Mouse (Mus musculus): ENCODE measurements around the gene Rab11b.
A peak's percentile ranks its signal among the peaks of the same experiment; 100 is the strongest.
"Not testable (repeated sequence)": the region's sequence is repeated elsewhere in the genome, so short reads cannot be mapped to it uniquely, and the experiment has no call there.

Rab11b gene

GRCm38 (mm10) chr17:33773426-33773825 is 13.1 kb upstream of the Rab11b start:
- no peak for DNase-seq (ENCODE audit: low read depth, low spot score)

- no peak for DNase-seq (ENCODE audit: low read depth, low spot score)
Measured at GRCm38 (mm10) chr17:33771617-33772016, 11.3 kb upstream of the Rab11b start.

GRCm38 (mm10) chr17:33766389-33766788 is 6.1 kb upstream of the Rab11b start:
- no peak for DNase-seq (ENCODE audit: low read depth, low spot score)

- peak; percentile 88 for DNase-seq (ENCODE audit: low read depth, low spot score)
Measured at GRCm38 (mm10) chr17:33759767-33760254, 519 bp downstream of the Rab11b start.

GRCm38 (mm10) chr17:33757231-33757630 is 3.1 kb downstream of the Rab11b start:
- DNase-seq (ENCODE audit: low read depth, low spot score): no peak

- no peak for DNase-seq (ENCODE audit: low read depth, low spot score)
Measured at GRCm38 (mm10) chr17:33756108-33756790, 4.1 kb downstream of the Rab11b start.

- no peak for DNase-seq (ENCODE audit: low read depth, low spot score)
Measured at GRCm38 (mm10) chr17:33755418-33756107, 4.8 kb downstream of the Rab11b start.

GRCm38 (mm10) chr17:33754656-33755055 is 5.7 kb downstream of the Rab11b start:
- DNase-seq (ENCODE audit: low read depth, low spot score): no peak

GRCm38 (mm10) chr17:33752297-33752696 is 8.0 kb downstream of the Rab11b start:
- DNase-seq (ENCODE audit: low read depth, low spot score): peak; percentile 50

GRCm38 (mm10) chr17:33751181-33751580 is 9.1 kb downstream of the Rab11b start:
- DNase-seq (ENCODE audit: low read depth, low spot score): no peak

- DNase-seq (ENCODE audit: low read depth, low spot score): no peak
Measured at GRCm38 (mm10) chr17:33749451-33749850, 10.9 kb downstream of the Rab11b start.

GRCm38 (mm10) chr17:33746011-33746410 is 14.3 kb downstream of the Rab11b start:
- no peak for DNase-seq (ENCODE audit: low read depth, low spot score)

GRCm38 (mm10) chr17:33744686-33745384 is 15.5 kb downstream of the Rab11b start:
- no peak for DNase-seq (ENCODE audit: low read depth, low spot score)

- no peak for DNase-seq (ENCODE audit: low read depth, low spot score)
Measured at GRCm38 (mm10) chr17:33742420-33742819, 17.9 kb downstream of the Rab11b start.

GRCm38 (mm10) chr17:33733526-33733925 is 26.8 kb downstream of the Rab11b start:
- DNase-seq (ENCODE audit: low read depth, low spot score): not testable (repeated sequence)

GRCm38 (mm10) chr17:33732556-33733083 is 27.7 kb downstream of the Rab11b start:
- DNase-seq (ENCODE audit: low read depth, low spot score): not testable (repeated sequence)

GRCm38 (mm10) chr17:33729215-33729614 is 31.1 kb downstream of the Rab11b start:
- DNase-seq (ENCODE audit: low read depth, low spot score): peak; percentile 23

- no peak for DNase-seq (ENCODE audit: low read depth, low spot score)
Measured at GRCm38 (mm10) chr17:33728396-33728795, 31.9 kb downstream of the Rab11b start.

GRCm38 (mm10) chr17:33719736-33720378 is 40.5 kb downstream of the Rab11b start:
- DNase-seq (ENCODE audit: low read depth, low spot score): no peak

GRCm38 (mm10) chr17:33718944-33719725 is 41.2 kb downstream of the Rab11b start:
- DNase-seq (ENCODE audit: low read depth, low spot score): peak; percentile 8

- DNase-seq (ENCODE audit: low read depth, low spot score): peak; percentile 96
Measured at GRCm38 (mm10) chr17:33718384-33718881, 41.9 kb downstream of the Rab11b start, which contains the start of gene March2. TSS of gene March2 (minus strand) at chr17:33718670.
